Mouse (Mus musculus) forebrain, embryonic 11.5 days (tissue): ENCODE measurements around the gene Pold1. TPM values are rescaled to one million over a fixed set of nuclear protein-coding genes. Genes with fewer than 3 reads are reported as not detected.

Experiments used
- ATAC-seq: fragments of 200-750 bp; cut with Nextera tagmentation; replicated peaks from 2 replicates; pipeline ENCODE4 v1.8.0; 2017; ENCODE audit warnings: moderate TSS enrichment; ENCODE audit not compliant: low FRiP score
- DNase-seq: peaks from one replicate; pipeline ENCODE4 v3.0.0-alpha.2; 2017; ENCODE audit warnings: low spot score
- H3K27ac ChIP-seq: fragments of 300-500 bp; sonication (generic); 2 replicates; pipeline ENCODE4 v1.5.1; 2014; ENCODE audit warnings: low read depth, low read length
- H3K27me3 ChIP-seq: fragments of 300-500 bp; sonication (generic); 2 replicates; pipeline ENCODE4 v1.6.1; 2014; ENCODE audit warnings: mild to moderate bottlenecking, low read length, mixed read lengths; ENCODE audit not compliant: control insufficient read depth, insufficient read depth
- H3K36me3 ChIP-seq: fragments of 300-500 bp; sonication (generic); 2 replicates; pipeline ENCODE4 v1.6.1; 2014; ENCODE audit warnings: mild to moderate bottlenecking, low read length, moderate library complexity, mixed read lengths; ENCODE audit not compliant: control insufficient read depth, insufficient read depth
- H3K4me1 ChIP-seq: fragments of 300-500 bp; sonication (generic); replicated peaks from 2 replicates; pipeline ENCODE4 v1.6.1; 2014; ENCODE audit warnings: low read length, mixed read lengths; ENCODE audit not compliant: control insufficient read depth, insufficient read depth
- H3K4me2 ChIP-seq: fragments of 300-500 bp; sonication (generic); 2 replicates; pipeline ENCODE4 v1.6.1; 2014; ENCODE audit warnings: low read depth, mild to moderate bottlenecking, low read length, moderate library complexity, mixed read lengths; ENCODE audit not compliant: severe bottlenecking
- H3K4me3 ChIP-seq: fragments of 300-500 bp; sonication (generic); 2 replicates; pipeline ENCODE4 v1.5.1; 2014; ENCODE audit warnings: low read depth, low read length
- H3K9ac ChIP-seq: fragments of 300-500 bp; sonication (generic); 2 replicates; pipeline ENCODE4 v1.6.1; 2014; ENCODE audit warnings: low read length
- H3K9me3 ChIP-seq: fragments of 300-500 bp; sonication (generic); 2 replicates; pipeline ENCODE4 v1.6.1; 2016; ENCODE audit warnings: low read length, mixed read lengths; ENCODE audit not compliant: control insufficient read depth
- WGBS: fragments of 180-500 bp; shearing (Covaris S2); extraction: QIAGEN DNeasy Blood & Tissue Kit; methylation state at CpG from one replicate; pipeline ENCODE4 v1.1.7; 2014; 5-methylcytosine and 5-hydroxymethylcytosine counted together
- polyA plus RNA-seq: library from polyadenylated mRNA; unstranded; fragments of >200 nt; fragmentation: Nextera tagmentation; extraction: Ambion mirVana; gene quantifications from 2 replicates; pipeline ENCODE4 v1.2.1, GENCODE M21; 2014

Gene Pold1
- polyA plus RNA-seq, 1 experiment from 2014 or later, result 133 TPM

- no peak overlapping the region for H3K4me3 ChIP-seq
- WGBS, result 54% methylated on average over 5 of the region's 5 CpGs
- H3K4me1 ChIP-seq, result 0 out of 2 replicates have a peak, but pooled peaks cover 3% of the 10 kb centered on the region
- no peak overlapping the region for H3K4me2 ChIP-seq
- DNase-seq, result no peak
- no peaks in the 10 kb centered on the region for H3K27me3 ChIP-seq
- peaks cover 10% of the 10 kb centered on the region for H3K36me3 ChIP-seq
- no peak overlapping the region for H3K27ac ChIP-seq
- no peak for ATAC-seq
- no peak overlapping the region for H3K9ac ChIP-seq
- no peaks in the 10 kb centered on the region for H3K9me3 ChIP-seq
These were observed 17.4 kb downstream of the Pold1 start for GRCm38 (mm10) chr7:44531207-44531606.

- no peak for DNase-seq
These were observed 18.1 kb downstream of the Pold1 start for GRCm38 (mm10) chr7:44530507-44530906.

GRCm38 (mm10) chr7:44529518-44529917, 19.1 kb downstream of the Pold1 start:
- Histone ChIP-seq H3K4me2 (no peak overlapping the region), H3K9ac (no peak overlapping the region), H3K4me1 (0 out of 2 replicates have a peak, but pooled peaks cover 5% of the 10 kb centered on the region), H3K27me3 (peaks cover 3% of the 10 kb centered on the region; the same call in 1 of the 2 replicates), H3K9me3 (no peaks in the 10 kb centered on the region), H3K4me3 (no peak overlapping the region), H3K27ac (no peak overlapping the region), H3K36me3 (peaks cover 10% of the 10 kb centered on the region)
- ATAC-seq, result no peak
- WGBS, result 70% methylated on average over 5 of the region's 5 CpGs
- no peak for DNase-seq

More at GRCm38 (mm10) chr7:44530507-44530906, 18.1 kb downstream of the Pold1 start:
- no peak for ATAC-seq
- no peak overlapping the region for H3K4me2 ChIP-seq
- H3K4me1 ChIP-seq, result 0 out of 2 replicates have a peak, but pooled peaks cover 3% of the 10 kb centered on the region
- H3K4me3 ChIP-seq, result no peak overlapping the region
- 78% methylated on average over 3 of the region's 3 CpGs for WGBS
- no peak overlapping the region for H3K9ac ChIP-seq
- no peak overlapping the region for H3K27ac ChIP-seq
- no peaks in the 10 kb centered on the region for H3K9me3 ChIP-seq
- H3K27me3 ChIP-seq, result 0 out of 2 replicates have a peak, but pooled peaks cover 1% of the 10 kb centered on the region
- H3K36me3 ChIP-seq, result peaks cover 10% of the 10 kb centered on the region

GRCm38 (mm10) chr7:44527483-44528398, 20.9 kb downstream of the Pold1 start:
- H3K4me1 ChIP-seq, result 0 out of 2 replicates have a peak, but pooled peaks cover 5% of the 10 kb centered on the region
- H3K27me3 ChIP-seq, result peaks cover 4% of the 10 kb centered on the region; the same call in 1 of the 2 replicates
- no peaks in the 10 kb centered on the region for H3K9me3 ChIP-seq
- H3K4me2 ChIP-seq, result peak overlapping the region; percentile 66
- 6% methylated on average over 40 of the region's 40 CpGs for WGBS
- H3K27ac ChIP-seq, result no peak overlapping the region
- no peaks in the 10 kb centered on the region for H3K36me3 ChIP-seq
- peak; percentile 88 for DNase-seq
- peak overlapping the region; percentile 27 for H3K4me3 ChIP-seq
- H3K9ac ChIP-seq, result peak overlapping the region; percentile 39; the same call in 1 of the 2 replicates
- ATAC-seq, result no peak; the same call in 1 of the 2 replicates

GRCm38 (mm10) chr7:44526414-44527154, 22.1 kb downstream of the Pold1 start:
- WGBS, result 89% methylated on average over 14 of the region's 14 CpGs
- Histone ChIP-seq H3K27me3 (peaks cover 7% of the 10 kb centered on the region; the same call in 1 of the 2 replicates), H3K9me3 (no peaks in the 10 kb centered on the region)

GRCm38 (mm10) chr7:44525126-44525832, 23.4 kb downstream of the Pold1 start:
- H3K36me3 ChIP-seq, result no peaks in the 10 kb centered on the region
- H3K4me3 ChIP-seq, result no peak overlapping the region
- peak overlapping the region; percentile 32; the same call in 1 of the 2 replicates for H3K9ac ChIP-seq
- peaks cover 7% of the 10 kb centered on the region; the same call in 1 of the 2 replicates for H3K27me3 ChIP-seq
- 15% methylated on average over 22 of the region's 22 CpGs for WGBS
- H3K27ac ChIP-seq, result no peak overlapping the region
- 0 out of 2 replicates have a peak overlapping the region, but pooled peaks have one; percentile 21 for H3K4me2 ChIP-seq
- DNase-seq, result no peak
- H3K4me1 ChIP-seq, result 0 out of 2 replicates have a peak, but pooled peaks cover 8% of the 10 kb centered on the region
- no peaks in the 10 kb centered on the region for H3K9me3 ChIP-seq
- ATAC-seq, result no peak

More at GRCm38 (mm10) chr7:44526414-44527154, 22.1 kb downstream of the Pold1 start:
- H3K4me1 ChIP-seq, result 0 out of 2 replicates have a peak, but pooled peaks cover 5% of the 10 kb centered on the region
- no peak overlapping the region for H3K4me2 ChIP-seq
- H3K9ac ChIP-seq, result no peak overlapping the region
- no peaks in the 10 kb centered on the region for H3K36me3 ChIP-seq
- no peak overlapping the region for H3K4me3 ChIP-seq
- DNase-seq (no peak), ATAC-seq (no peak)
- H3K27ac ChIP-seq, result no peak overlapping the region

GRCm38 (mm10) chr7:44524502-44524901, 24.1 kb downstream of the Pold1 start, which contains the start of gene Mybpc2:
Gene Mybpc2, minus strand, starts transcription at chr7:44524656.
- H3K4me3 ChIP-seq, result no peak within 1 kb of the TSS

More at GRCm38 (mm10) chr7:44524502-44524901, 24.1 kb downstream of the Pold1 start, which contains the start of gene Mybpc2:
- H3K27ac ChIP-seq, result no peak within 1 kb of the TSS
- peak within 1 kb of the TSS; percentile 32; the same call in 1 of the 2 replicates for H3K9ac ChIP-seq
- no peak for DNase-seq
- WGBS, result 38% methylated on average over 12 of the region's 12 CpGs
- H3K4me2 ChIP-seq, result 0 out of 2 replicates have a peak within 1 kb of the TSS, but pooled peaks have one; percentile 21
- 0 out of 2 replicates have a peak, but pooled peaks cover 8% of the 10 kb centered on the region for H3K4me1 ChIP-seq
- ATAC-seq, result no peak
- H3K9me3 ChIP-seq, result no peaks in the 10 kb centered on the region
- H3K36me3 ChIP-seq, result no peaks in the 10 kb centered on the region
- peaks cover 7% of the 10 kb centered on the region; the same call in 1 of the 2 replicates for H3K27me3 ChIP-seq
